Mouse (Mus musculus) ES-Bruce4 (cell line): ENCODE measurements around the gene Rundc3a.

Source experiments
- CTCF ChIP-seq: IDR thresholded peaks from one replicate; pipeline ENCODE4 v1.8.1; 2011; ENCODE audit warnings: low read depth, low read length
- EP300 ChIP-seq: IDR thresholded peaks from 2 replicates; pipeline ENCODE4 v1.6.1; 2011; ENCODE audit warnings: low read depth, low read length; ENCODE audit not compliant: insufficient read depth
- POLR2A ChIP-seq: IDR thresholded peaks from one replicate; pipeline ENCODE4 v1.8.1; 2011; ENCODE audit warnings: low read length; ENCODE audit not compliant: insufficient read depth

DNA sequence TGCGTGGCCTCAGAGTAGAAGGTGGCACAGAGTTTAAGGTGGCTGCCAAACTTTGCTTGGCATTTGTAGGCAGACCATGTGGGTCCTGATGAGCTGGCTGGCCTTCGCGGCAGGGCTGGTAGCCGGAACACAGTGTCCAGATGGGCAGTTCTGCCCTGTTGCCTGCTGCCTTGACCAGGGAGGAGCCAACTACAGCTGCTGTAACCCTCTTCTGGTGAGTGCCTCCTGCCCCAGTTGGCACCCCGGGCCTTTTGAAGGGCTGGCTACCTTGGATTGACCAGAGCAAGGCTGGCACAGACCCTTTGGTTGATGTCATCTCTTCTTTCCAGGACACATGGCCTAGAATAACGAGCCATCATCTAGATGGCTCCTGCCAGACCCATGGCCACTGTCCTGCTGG, 39.7 kb downstream of the Rundc3a start:
- TF ChIP-seq POLR2A (no peak), CTCF (no peak), EP300 (no peak)
